Mouse (Mus musculus) olfactory bulb, adult 2 months (tissue): Measurements from ENCODE around the gene Zyx.

Source experiments
- CTCF ChIP-seq: fragments of 200-500 bp; IDR thresholded peaks from 2 replicates; pipeline ENCODE4 v1.5.1; 2012; ENCODE audit warnings: low read depth, mild to moderate bottlenecking, low read length, moderate library complexity; ENCODE audit not compliant: insufficient read depth
- POLR2A ChIP-seq: fragments of 200-500 bp; IDR thresholded peaks from 2 replicates; pipeline ENCODE4 v1.6.1; 2012; ENCODE audit warnings: mild to moderate bottlenecking, low read depth, low read length, moderate library complexity; ENCODE audit not compliant: insufficient read depth

DNA sequence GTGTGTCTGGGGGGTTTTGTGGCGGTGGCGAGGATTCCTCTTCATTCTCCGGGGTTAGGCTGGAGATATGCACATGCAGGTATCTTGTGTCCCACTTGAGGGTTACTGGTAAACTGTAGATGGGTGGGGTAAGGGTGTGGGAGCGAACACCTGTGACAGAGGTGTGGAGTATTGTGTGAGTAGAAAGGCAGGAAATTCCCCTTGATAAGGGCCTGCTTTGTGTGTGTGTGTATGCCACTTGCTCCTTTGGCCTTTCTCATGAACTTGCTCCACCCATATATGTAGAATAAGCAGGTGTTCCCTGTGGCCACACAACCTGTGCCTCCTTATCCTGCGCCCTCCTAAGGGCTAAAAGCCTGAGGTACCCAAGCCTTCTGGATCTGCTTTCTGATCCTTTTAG is 7.5 kb downstream of the Zyx start:
- TF ChIP-seq POLR2A = no peak
- TF ChIP-seq CTCF = no peak
